Mouse (Mus musculus): Measurements from ENCODE around the gene Mrpl27.
"Not testable (repeated sequence)": the region's sequence is repeated elsewhere in the genome, so short reads cannot be mapped to it uniquely, and the experiment has no call there.

Gene Mrpl27

DNA sequence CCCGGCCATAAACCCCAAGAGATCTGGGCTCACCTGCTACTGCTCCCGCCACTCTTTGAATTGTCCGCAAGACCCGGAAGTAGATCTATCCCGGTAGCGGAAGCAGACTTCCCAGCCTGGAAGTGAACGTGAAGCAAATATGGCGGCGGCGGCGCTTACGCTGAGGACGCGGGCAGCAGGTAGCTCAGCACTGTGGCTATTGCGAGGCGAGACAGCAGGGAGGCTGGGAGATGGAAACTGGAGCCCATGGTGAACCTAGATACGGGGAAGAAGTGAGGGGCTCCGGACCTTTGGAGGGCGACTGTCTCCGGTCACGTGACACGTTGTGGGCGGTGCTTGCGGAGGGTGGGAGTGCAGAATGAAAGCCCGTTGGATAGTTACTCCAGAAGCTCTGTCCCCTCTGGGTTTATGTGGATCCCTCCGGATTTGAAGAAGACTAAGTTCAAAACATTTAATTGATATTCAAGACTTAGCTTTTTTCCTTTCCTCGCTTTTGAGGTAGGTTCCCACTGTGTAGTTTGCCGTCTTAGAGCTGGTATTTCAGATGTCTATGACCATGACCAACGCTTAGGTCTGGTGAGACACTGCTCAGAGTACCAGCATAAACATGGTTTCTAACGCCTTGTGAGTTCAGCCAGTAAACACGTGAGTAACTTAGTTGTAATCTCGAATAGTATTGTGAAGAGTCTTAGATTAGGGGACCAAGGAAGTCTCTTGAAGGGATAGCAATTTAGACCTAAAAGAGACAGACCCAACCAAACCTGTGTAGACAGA is at the start of gene Mrpl27, which contains the start of gene Eme1:
TSS of gene Mrpl27 (plus strand) at position 105 of the 774 bp plus-strand sequence.
TSS of gene Eme1 (minus strand) at position 302 of the 774 bp plus-strand sequence.
- in situ Hi-C loops (cut with MboI; ENCODE audit: low sequenced_read_pairs) = no loop called here

DNA sequence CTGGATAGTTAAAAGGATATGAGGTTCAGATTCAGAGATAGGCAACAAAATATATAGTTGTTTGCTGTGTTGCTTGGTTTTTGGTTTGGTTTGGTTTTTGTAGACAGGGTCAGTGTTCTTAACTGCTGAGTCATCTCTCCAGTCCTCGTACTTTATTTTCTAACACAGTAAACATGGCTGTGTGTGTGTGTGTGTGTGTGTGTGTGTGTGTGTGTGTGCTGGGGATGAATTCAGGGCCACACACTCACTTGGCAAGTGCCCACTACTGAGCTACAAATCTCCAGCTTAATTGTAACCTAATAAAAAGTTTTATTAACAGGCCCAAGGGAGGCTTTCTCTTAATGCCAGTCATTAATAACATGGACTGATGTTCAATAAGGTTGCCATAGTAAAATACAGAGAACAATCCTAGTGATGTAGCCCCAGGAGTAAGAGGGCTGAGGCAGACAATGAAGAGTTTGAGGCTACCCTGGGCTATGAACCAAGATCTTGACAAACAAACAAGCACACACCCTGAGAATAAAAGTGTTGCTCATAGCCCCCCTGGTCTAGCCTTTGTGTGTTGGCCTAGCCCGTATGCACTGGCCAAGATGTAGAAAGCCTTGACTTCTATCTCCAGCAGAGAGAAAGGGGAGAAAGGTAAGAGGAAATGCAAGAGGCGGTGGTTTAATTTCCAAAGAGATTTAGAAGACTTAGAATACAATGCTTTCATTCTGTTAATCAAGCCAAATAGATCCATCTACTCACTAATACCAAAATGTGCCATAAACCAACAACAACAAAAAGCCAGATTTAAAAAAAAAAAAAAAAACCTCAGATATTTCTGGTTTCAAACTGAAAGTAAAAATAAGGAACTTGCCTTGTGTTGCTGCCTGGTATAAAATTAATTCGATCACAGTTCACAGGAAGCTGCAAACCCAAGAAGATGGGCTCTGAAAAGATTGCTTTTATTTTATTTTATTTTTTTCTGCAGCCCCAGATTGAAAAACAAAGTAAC is 42.5 kb upstream of the Mrpl27 start:
- in situ Hi-C loops (cut with MboI; ENCODE audit: low sequenced_read_pairs) = no loop called here

DNA sequence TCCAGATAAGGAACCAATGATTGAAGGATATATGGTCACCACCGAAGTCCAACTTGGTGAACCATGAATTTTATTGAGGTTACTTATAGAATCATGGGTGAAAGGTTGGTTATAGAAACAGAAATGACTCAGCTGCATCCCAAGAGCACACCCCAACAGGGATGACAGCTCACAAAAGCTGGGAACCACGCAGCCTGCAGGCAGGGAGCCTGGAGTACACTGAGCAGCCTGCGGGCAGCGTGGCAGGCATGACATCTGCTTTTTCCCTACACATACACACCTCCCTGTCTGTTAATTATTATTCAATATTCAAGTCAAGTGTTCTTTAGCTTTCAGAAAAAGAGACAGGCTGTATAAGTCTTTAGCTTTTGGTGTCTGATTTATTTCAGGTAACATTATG is 39.0 kb upstream of the Mrpl27 start:
- in situ Hi-C loops (cut with MboI; ENCODE audit: low sequenced_read_pairs) = no loop called here

DNA sequence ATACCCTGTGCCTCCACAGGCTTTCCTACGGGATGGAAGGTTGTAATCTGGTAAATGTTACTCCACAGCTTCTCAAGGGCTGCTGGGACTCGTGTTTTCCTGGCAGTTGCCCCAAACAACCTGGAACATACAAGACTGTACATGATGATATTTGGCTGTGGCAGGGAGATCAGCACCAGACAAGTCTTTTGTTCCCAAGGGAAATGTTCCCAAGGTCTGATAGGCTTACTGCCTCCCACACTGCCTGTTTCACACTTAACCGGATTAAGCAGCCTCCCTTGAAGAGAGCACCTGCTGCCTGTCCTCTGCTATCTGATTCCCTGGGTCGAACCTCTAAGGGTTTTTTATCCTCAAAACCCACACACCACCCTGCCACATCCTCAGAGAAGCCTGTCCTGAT is 38.1 kb upstream of the Mrpl27 start:
- in situ Hi-C loops (cut with MboI; ENCODE audit: low sequenced_read_pairs) = no loop called here

DNA sequence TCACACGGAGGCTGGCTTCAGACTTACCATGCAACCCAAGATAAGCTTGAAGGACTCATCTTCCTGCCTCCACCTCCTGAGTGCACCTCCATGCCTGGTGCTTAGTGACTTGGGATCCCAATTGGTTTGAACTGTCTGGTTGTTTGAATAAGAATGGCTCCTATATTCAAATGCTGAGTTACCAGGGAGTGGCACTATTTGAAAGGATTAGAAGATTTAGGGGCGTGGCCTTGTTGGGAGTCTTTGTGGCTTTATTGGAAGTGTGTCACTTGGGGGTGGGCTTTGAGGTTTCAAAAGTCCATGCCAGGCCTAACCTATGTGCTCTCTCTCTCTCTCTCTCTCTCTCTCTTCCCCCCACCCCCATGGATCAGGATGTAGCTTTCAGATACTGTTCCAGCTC is 35.9 kb upstream of the Mrpl27 start:
- in situ Hi-C loops (cut with MboI; ENCODE audit: low sequenced_read_pairs) = no loop called here

DNA sequence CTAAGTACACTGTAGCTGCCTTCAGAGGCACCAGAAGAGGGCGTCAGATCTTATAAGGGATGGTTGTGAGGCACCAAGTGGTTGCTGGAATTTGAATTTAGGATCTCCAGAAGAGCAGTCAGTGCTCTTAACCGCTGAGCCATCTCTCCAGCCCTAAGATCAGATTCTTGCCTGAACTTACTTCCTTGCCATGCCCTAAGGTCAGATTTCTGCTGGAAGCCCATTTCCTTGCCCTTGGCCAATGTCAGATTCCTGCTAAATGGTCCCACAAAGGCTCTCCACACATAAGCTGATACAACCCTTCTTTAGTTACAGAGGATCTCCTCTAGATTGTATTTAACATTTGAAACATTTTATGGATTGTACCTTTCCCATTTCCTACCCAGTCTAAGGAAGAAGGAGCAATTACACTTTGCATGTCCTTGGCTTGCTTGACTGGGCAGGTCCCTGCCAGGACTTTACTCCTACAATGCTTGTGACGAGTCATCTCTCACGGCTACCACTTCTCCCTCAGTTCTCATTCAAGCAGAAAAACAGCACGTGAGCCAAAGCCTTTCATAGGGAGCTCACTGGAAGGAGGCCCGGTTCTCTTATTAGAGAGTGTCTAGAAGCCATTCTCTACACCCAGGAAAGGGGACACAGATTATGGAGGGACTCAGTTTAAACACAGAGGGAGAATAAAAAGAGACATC is 32.7 kb upstream of the Mrpl27 start:
- in situ Hi-C loops (cut with MboI; ENCODE audit: low sequenced_read_pairs) = no loop called here

DNA sequence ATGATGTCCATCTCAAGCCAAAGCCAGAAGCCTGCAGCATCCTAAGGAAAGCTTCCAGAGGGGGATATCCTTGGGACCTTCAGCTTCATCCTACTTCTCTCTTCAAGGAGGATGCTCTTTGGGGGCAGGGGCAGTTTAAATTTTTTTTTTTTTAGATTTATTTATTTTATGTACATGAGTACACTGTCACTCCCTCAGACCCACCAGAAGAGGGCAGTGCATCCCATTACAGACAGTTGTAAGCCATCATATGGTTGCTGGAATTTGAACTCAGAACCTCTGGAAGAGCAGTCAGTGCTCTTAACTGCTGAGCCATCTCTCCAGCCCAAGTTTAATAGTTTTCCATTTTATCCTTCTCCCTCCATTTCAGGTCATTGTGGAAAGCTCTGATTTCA is 32.1 kb upstream of the Mrpl27 start:
- in situ Hi-C loops (cut with MboI; ENCODE audit: low sequenced_read_pairs) = no loop called here

DNA sequence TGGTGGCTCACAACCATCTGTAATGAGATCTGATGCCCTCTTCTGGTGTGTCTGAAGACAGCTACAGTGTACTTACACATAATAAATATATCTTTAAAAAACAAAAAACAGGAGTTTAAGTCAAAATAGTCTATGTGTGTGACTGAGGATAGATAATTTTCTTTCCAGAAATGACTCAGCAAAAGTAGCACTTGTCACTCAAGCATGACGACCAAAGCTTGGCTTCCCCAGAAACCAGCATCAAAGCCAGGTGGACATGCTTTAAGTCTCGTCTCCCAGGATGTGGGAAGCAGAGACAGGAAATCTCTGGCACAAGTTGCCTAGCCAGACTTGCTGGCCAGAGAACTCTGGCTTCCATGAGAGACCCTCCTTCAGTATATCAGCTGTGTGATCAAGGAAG is 31.4 kb upstream of the Mrpl27 start:
- in situ Hi-C loops (cut with MboI; ENCODE audit: low sequenced_read_pairs) = no loop called here

DNA sequence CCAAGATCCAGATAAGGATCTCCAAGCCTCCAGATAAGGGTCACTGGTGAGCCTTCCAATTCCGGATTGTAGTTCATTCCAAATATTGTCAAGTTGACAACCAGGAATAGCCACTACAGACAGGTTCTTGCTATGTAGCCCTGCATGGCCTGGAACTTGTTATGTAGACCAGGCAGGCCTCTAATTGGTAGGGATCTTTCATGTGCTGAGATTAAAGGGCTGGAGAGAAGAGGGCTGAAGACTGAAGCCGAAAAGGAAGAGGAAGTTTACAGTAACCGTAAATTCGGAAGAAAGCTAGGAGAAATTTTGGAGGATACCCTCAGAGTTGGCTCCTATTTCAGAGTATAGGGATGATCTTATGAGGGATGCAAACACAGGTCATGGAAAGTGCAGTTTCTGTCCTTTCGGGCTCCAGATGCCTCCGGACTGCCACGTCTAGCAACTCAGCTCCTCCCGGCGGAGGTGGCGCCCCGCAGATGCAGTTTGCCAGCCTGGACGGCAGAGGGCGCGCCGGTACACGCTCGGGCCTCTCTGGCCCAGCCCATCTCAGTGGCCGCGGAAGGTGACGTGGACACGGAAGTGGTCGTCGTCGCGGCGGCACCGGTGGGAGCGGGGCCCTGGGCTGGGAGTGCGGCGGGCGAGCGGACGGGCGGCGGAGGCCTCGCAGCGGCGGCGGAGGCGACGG is 24.2 kb upstream of the Mrpl27 start, which contains the start of gene Lrrc59:
TSS of gene Lrrc59 (plus strand) at position 569 of the 685 bp plus-strand sequence.
- in situ Hi-C loops (cut with MboI; ENCODE audit: low sequenced_read_pairs) = no loop called here

DNA sequence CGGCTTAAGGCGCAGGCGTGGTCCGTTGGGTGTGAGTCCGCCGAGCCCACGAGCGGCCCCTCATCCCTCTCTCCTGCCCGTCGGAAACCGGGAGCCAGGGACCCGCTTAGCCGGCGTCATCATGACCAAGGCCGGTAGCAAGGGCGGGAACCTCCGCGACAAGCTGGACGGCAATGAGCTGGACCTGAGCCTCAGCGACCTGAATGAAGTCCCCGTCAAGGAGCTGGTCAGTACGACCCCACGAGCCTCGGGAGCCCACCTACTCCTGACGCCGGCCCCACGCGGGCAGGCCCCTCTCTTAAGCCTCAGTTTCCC is 23.7 kb upstream of the Mrpl27 start:
- in situ Hi-C loops (cut with MboI; ENCODE audit: low sequenced_read_pairs) = no loop called here

DNA sequence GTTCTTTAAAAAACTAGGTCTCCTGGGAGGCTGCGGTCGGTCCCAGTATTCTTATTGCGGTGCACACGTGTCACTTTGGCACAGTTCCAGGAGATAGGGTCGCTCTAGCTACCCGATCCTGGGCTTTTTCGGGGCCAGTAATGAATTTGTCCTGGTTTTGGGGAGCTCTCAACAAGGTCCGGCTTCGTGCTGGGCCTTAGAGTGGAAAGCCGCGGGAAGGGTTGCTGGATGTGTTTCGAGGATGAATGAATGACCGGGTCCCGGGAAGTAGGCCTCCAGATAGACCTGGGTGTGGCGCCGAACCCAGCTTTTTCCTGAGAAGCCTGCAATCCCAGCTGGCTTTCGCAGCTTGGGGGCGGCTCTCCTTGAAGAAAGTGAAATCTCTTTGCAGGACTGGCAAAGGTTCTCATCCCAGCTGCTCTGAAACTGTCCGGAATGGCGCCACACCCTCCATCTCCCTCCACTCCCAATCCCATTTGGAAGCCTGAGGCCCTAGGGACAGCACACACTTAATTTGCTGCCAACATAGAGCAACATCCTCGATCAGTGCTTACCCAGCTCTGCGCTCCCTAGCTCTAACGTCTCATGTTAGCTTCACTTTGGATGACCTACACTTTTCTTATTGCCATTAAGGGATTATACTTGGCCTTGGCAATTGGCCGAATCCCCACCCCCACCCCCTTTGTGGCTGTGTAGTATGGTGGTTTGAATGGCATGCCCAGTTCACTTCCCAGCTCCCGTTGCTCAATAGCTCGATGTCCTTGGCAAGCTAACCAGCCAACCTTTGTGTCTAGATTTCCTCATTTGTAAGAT is 23.2 kb upstream of the Mrpl27 start:
- in situ Hi-C loops (cut with MboI; ENCODE audit: low sequenced_read_pairs) = no loop called here

DNA sequence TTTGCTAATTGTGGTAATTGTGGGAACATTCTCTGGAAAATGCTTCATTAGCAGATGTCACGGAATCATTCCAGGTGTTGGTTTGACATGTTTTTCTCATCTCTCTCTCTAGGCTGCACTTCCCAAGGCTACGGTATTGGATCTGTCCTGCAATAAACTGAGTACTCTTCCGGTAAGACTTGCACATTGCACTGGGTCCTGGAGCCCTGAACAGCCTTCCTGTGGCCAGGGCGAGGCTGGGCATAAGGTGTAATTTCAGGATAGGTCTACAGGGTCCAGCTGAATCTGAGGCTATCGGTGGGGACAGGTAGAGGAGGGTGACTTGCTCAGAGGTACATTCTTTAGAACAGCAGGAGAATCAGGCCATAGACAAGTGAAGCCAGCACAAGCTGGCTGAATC is 21.6 kb upstream of the Mrpl27 start:
- in situ Hi-C loops (cut with MboI; ENCODE audit: low sequenced_read_pairs) = no loop called here

DNA sequence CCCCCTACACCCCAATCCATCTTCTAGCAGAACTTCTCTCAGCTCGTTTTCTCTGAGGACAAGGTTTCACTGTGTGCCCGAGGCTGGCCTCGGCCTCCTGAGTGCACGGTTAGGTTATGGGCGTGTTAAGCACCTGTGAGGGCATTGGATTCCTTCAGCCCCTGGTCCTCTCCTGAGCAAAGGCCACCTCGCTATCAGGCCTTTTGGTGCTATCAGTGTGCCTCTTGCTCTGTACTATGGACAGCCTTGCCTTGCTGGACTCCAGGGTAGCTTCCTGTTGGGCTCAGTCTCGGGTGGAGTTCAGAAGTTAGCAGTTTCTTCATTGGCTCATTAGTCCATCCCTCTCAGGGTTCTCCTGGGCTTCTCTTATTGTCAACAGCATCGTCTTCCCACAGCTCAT is 20.6 kb upstream of the Mrpl27 start:
- in situ Hi-C loops (cut with MboI; ENCODE audit: low sequenced_read_pairs) = no loop called here

DNA sequence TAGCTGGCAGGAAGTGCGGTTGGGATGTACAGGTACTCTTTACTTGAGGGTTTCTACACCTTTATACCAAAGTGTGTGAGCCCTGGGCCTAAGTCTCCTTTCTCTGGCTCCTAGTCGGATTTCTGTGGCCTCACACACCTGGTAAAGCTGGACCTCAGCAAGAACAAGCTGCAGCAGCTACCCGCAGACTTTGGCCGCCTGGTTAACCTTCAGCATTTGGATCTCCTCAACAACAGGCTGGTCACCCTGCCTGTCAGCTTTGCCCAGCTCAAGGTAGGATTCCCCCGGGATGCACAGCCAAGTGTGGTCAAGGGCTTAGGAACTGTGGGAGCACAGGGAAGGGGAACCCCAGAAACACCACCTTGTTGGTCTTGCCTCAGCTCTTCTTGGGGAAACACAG is 19.1 kb upstream of the Mrpl27 start:
- in situ Hi-C loops (cut with MboI; ENCODE audit: low sequenced_read_pairs) = no loop called here

DNA sequence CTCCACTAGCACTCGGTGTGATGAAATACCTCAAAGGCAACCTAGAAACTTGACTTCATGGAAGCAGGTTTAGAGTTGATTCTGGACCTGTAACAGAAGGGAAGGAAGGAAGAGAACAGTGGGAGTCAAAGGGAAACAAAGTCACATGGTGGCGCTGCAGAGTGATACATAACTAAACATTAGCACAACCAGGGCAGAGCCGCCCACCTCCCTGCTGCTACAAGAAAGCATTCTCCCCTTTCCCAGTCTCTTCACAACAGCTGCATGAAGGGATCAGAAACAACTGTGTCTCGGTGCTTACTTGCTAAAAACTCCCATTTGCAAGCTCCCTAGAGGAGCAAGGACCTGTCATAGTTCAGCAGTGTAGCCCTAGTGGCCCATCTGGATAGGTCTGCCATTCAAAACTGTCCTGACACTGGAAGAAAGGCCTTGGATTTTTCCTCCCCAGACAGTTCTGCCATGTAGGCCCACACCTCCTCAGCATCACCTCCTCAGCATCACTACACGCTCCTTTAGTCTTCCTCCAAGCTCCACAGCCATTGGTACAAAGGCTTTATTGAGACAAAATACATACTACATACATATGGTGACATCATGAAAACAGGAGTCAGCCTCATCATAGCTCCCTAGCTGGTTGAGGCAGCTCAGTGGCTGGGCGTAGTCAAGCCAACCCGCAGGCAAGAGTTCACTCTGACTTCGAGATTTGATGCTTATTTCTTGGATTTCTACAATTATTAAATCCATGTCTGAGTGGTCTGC is 8.9 kb upstream of the Mrpl27 start:
- in situ Hi-C loops (cut with MboI; ENCODE audit: low sequenced_read_pairs) = no loop called here

DNA sequence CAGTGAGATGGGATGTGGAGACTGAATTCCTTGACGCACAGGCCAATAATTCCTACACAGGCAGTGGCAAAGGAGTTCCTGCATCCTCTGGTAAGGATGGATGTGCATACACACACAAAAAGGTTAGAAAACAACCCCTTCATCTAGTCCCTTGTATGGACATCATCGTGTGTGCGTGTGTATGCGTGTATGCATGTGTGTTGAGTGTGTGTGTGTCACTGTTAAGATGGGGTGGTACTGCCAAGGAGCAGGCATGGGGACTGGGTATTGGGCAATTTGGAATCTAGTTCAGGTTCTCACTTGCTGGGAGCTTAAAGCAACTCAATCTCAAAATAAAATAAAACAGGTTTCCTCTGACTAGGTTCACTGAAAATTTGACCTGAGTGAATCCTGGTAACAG is 7.1 kb upstream of the Mrpl27 start:
- in situ Hi-C loops (cut with MboI; ENCODE audit: low sequenced_read_pairs) = no loop called here

DNA sequence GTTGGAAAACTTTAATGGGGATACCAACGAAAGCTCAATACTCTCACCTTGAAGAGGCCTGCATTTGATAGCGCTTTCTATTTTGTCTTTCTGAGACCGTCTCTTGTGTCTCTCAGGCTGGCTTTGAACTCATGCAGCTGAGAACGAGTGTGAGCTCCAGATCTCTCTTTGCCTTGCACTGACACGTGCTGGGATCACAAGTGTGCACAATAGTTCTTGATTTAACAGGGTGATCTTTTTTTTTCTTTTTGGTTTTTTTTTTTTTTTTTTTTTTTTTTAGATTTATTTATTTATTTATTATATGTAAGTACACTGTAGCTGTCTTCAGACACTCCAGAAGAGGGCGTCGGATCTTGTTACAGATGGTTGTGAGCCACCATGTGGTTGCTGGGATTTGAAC is 2.3 kb upstream of the Mrpl27 start:
- in situ Hi-C loops (cut with MboI; ENCODE audit: low sequenced_read_pairs) = not testable (repeated sequence)

DNA sequence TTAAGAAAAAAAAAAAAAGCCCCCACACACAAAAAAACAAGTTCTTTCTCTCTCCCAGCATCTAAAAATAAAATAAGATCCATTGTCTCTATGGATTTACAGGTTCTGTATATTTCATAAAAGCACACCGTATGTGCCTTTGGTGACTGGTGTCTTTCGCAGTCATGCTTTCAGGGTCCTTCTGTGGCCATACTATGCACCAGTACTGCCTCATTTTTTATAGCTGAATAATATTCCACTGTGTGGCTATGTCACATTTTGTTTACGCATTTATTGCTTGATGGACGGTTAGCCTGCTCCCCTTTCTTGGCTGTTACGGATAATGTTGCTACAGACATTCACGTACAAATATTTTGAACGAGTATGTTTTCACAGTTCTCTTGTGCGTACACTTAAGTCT is 594 bp upstream of the Mrpl27 start:
- in situ Hi-C loops (cut with MboI; ENCODE audit: low sequenced_read_pairs) = no loop called here

DNA sequence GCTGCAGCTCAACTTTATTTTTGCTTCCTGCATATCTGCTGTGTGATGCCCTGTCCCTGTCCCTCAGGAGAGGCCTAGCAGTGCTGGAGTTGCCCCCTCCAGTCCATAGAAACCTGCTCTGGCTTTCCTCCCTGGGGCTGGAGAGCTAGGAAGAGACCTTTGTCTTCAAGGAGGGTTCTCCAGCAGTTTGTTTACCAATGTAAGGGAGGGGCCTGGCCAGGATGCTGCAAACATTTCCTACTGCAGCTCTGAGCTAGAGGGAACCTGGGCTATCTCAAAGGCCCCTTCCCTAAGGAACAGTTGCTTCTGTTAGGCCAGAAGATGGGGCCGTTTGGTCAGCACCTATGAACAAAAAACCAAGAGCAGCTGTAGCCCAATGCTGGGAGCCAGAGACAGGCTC is 7.8 kb downstream of the Mrpl27 start:
- in situ Hi-C loops (cut with MboI; ENCODE audit: low sequenced_read_pairs) = no loop called here
